Mouse (Mus musculus) erythroblast, embryonic 14.5 days (primary cell): ENCODE results near the gene Gfi1b.

ENCODE experiments used
- GATA1 ChIP-seq: IDR thresholded peaks from 2 replicates; pipeline ENCODE4 v1.6.1; 2012; ENCODE audit warnings: low read length, inconsistent platforms, mixed read lengths
- TAL1 ChIP-seq: IDR thresholded peaks from 3 replicates; pipeline ENCODE4 v1.6.1; 2012; ENCODE audit warnings: low read length, inconsistent platforms, mixed read lengths

DNA sequence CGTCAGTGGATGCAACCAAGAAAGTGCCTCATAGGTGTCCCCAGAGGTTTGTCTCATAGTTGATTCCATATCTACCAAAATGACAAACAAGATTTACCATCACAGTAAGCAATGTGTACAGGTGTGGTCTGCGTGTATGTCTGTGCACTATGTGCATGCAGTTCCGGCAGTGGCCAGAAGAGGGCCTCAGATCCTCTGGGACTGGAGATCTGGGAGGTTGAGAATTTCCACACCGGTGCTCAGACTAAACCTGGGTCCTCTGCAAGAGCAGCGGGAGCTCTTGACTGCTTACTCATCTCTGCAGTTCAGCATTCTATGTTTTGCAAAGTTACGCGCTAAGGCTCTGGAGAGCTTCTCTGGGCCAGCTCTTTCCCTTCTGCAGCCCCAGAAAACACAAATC, 24.8 kb downstream of the Gfi1b start:
- no peak for TF ChIP-seq GATA1
- no peak for TF ChIP-seq TAL1
